In genomic region chr2:147846968-147847749, GRCm38 (mm10) we compare ENCODE assay signal across 8 mouse cellular contexts.
A peak's percentile ranks its signal among the peaks of the same experiment; 100 is the strongest.
DNase-seq lines count a peak whose midpoint lies in the region; ATAC-seq lines count a peak whose summit lies in the region.

No protein-coding gene starts in this region.

- peak; percentile 42; the same call in 1 of the 2 replicates for ATAC-seq in intestine, embryonic 16.5 days
- peak; percentile 53; the same call in 1 of the 2 replicates for ATAC-seq in stomach, embryonic 15.5 days (ENCODE audit: insufficient read depth, low FRiP score, low read depth)

- no peak overlapping the region for H3K4me2 ChIP-seq in intestine, embryonic 16.5 days (ENCODE audit: low read depth, low read length)
- no peak overlapping the region for H3K4me2 ChIP-seq in stomach, embryonic 15.5 days

- H3K9ac ChIP-seq in intestine, embryonic 16.5 days (ENCODE audit: low read depth, low read length) = no peak overlapping the region
- no peak overlapping the region for H3K9ac ChIP-seq in stomach, embryonic 15.5 days

- WGBS in intestine, embryonic 16.5 days = 25% methylated on average over 10 of the region's 10 CpGs
- 25% methylated on average over 10 of the region's 10 CpGs for WGBS in stomach, embryonic 15.5 days

- H3K27ac ChIP-seq in intestine, embryonic 16.5 days (ENCODE audit: low read length) = no peak overlapping the region
- no peak overlapping the region for H3K27ac ChIP-seq in stomach, embryonic 15.5 days

- peak; percentile 4 for DNase-seq in layer of hippocampus, adult 9-11 months
- DNase-seq in layer of hippocampus, adult 9-10 months (ENCODE audit: low spot score) = no peak
- peak; percentile 34 to 37 for DNase-seq in adrenal gland, postnatal 36 days
- peak; percentile 58 for DNase-seq in lung, postnatal 36 days
- no peak for DNase-seq in B cell, adult 2 months
- no peak for DNase-seq in spleen, postnatal 14 days (ENCODE audit: low spot score in 2 of 2)

- H3K9me3 ChIP-seq in intestine, embryonic 16.5 days (ENCODE audit: control insufficient read depth, low read length) = no peaks in the 10 kb centered on the region
- no peaks in the 10 kb centered on the region for H3K9me3 ChIP-seq in stomach, embryonic 15.5 days

- no peak overlapping the region for H3K4me3 ChIP-seq in intestine, embryonic 16.5 days (ENCODE audit: low read length)
- no peak overlapping the region for H3K4me3 ChIP-seq in stomach, embryonic 15.5 days (replicated peaks)

- no peaks in the 10 kb centered on the region for H3K36me3 ChIP-seq in intestine, embryonic 16.5 days (ENCODE audit: control insufficient read depth, insufficient read depth, low read length)
- H3K36me3 ChIP-seq in stomach, embryonic 15.5 days = no peaks in the 10 kb centered on the region

- H3K4me1 ChIP-seq in intestine, embryonic 16.5 days (ENCODE audit: control insufficient read depth, insufficient read depth, low read length) = no peaks in the 10 kb centered on the region
- no peaks in the 10 kb centered on the region for H3K4me1 ChIP-seq in stomach, embryonic 15.5 days

- no peaks in the 10 kb centered on the region for H3K27me3 ChIP-seq in intestine, embryonic 16.5 days (replicated peaks; ENCODE audit: control insufficient read depth, insufficient read depth, low read length)
- no peaks in the 10 kb centered on the region for H3K27me3 ChIP-seq in stomach, embryonic 15.5 days (replicated peaks)

Comparison
In these comparisons a context has a peak if more than half of its experiments do, and no peak if none do; other contexts are left out.
1. DNase-seq: peak in layer of hippocampus, adult 9-11 months (single experiment), adrenal gland, postnatal 36 days (2 of 2) and lung, postnatal 36 days (single experiment); none in layer of hippocampus, adult 9-10 months (single experiment), B cell, adult 2 months (0 of 2) and spleen, postnatal 14 days (0 of 2).